Mouse (Mus musculus) intestine, embryonic 16.5 days (tissue): ENCODE data around the gene Dph2. TPM values are rescaled to one million over a fixed set of nuclear protein-coding genes. Genes with fewer than 3 reads are reported as not detected.

Experiments
- ATAC-seq: fragments of 200-750 bp; cut with Nextera tagmentation; 2 replicates; pipeline ENCODE4 v1.8.0; 2017; ENCODE audit warnings: moderate TSS enrichment, moderate library complexity
- H3K27ac ChIP-seq: fragments of 300-500 bp; sonication (generic); 2 replicates; pipeline ENCODE4 v1.5.1; 2014; ENCODE audit warnings: mild to moderate bottlenecking, low read length
- H3K27me3 ChIP-seq: fragments of 300-500 bp; sonication (generic); replicated peaks from 2 replicates; pipeline ENCODE4 v1.6.1; 2014; ENCODE audit warnings: low read length, control low read depth, mixed read lengths; ENCODE audit not compliant: control insufficient read depth, insufficient read depth
- H3K36me3 ChIP-seq: fragments of 300-500 bp; sonication (generic); 2 replicates; pipeline ENCODE4 v1.6.1; 2014; ENCODE audit warnings: low read length, control low read depth; ENCODE audit not compliant: control insufficient read depth, insufficient read depth
- H3K4me1 ChIP-seq: fragments of 300-500 bp; sonication (generic); 2 replicates; pipeline ENCODE4 v1.6.1; 2014; ENCODE audit warnings: low read length, control low read depth, mixed read lengths; ENCODE audit not compliant: control insufficient read depth, insufficient read depth
- H3K4me2 ChIP-seq: fragments of 300-500 bp; sonication (generic); 2 replicates; pipeline ENCODE4 v1.6.1; 2014; ENCODE audit warnings: low read depth, low read length, control low read depth
- H3K4me3 ChIP-seq: fragments of 300-500 bp; sonication (generic); 2 replicates; pipeline ENCODE4 v1.5.1; 2014; ENCODE audit warnings: mild to moderate bottlenecking, low read length
- H3K9ac ChIP-seq: fragments of 300-500 bp; sonication (generic); 2 replicates; pipeline ENCODE4 v1.6.1; 2014; ENCODE audit warnings: low read depth, low read length
- H3K9me3 ChIP-seq: fragments of 300-500 bp; sonication (generic); 2 replicates; pipeline ENCODE4 v1.6.1; 2016; ENCODE audit warnings: low read length, control low read depth; ENCODE audit not compliant: control insufficient read depth
- WGBS: fragments of 180-500 bp; shearing (Covaris S2); extraction: QIAGEN DNeasy Blood & Tissue Kit; methylation state at CpG from one replicate; pipeline ENCODE4 v1.1.7; 2014; 5-methylcytosine and 5-hydroxymethylcytosine counted together
- polyA plus RNA-seq: library from polyadenylated mRNA; unstranded; fragments of >200 nt; fragmentation: Nextera tagmentation; extraction: Ambion mirVana; gene quantifications from 2 replicates; pipeline ENCODE4 v1.2.1, GENCODE M21; 2015

Dph2 gene
- polyA plus RNA-seq, 1 experiment from 2014 or later: 19.4 TPM

DNA sequence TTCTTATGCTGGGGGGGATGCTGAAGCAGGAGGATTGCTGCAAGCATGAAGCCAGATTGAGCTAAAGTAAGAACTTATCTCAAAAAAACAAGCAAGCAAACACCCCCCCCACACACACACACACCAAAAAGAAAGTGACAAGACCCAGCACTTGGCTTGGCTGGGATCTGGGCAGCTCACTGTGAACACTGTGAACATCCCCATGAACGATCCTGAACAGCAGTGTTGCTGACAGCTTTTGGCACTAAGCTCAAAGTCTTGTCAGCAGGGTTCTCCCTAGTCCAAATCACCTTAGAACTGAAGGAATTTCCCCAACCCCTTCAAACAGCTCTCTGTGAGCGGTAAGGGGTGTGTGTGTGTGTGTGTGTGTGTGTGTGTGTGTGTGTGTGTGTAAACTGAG lies 31.6 kb upstream of the Dph2 start:
- Histone ChIP-seq H3K4me2 (no peak overlapping the region), H3K9me3 (no peaks in the 10 kb centered on the region), H3K36me3 (no peaks in the 10 kb centered on the region), H3K27me3 (peaks cover 31% of the 10 kb centered on the region), H3K4me3 (no peak overlapping the region), H3K9ac (no peak overlapping the region), H3K4me1 (peaks cover 22% of the 10 kb centered on the region), H3K27ac (no peak overlapping the region)
- WGBS: 46% methylated on average over 2 of the region's 2 CpGs
- ATAC-seq: no peak

GRCm38 (mm10) chr4:117921358-117921757 lies 29.5 kb upstream of the Dph2 start:
- ATAC-seq: no peak
- Histone ChIP-seq H3K9me3 (no peaks in the 10 kb centered on the region), H3K4me2 (no peak overlapping the region), H3K9ac (no peak overlapping the region), H3K4me1 (peaks cover 10% of the 10 kb centered on the region; the same call in 1 of the 2 replicates), H3K27ac (no peak overlapping the region), H3K4me3 (no peak overlapping the region), H3K27me3 (peaks cover 12% of the 10 kb centered on the region), H3K36me3 (no peaks in the 10 kb centered on the region)
- 88% methylated on average over 2 of the region's 2 CpGs for WGBS

DNA sequence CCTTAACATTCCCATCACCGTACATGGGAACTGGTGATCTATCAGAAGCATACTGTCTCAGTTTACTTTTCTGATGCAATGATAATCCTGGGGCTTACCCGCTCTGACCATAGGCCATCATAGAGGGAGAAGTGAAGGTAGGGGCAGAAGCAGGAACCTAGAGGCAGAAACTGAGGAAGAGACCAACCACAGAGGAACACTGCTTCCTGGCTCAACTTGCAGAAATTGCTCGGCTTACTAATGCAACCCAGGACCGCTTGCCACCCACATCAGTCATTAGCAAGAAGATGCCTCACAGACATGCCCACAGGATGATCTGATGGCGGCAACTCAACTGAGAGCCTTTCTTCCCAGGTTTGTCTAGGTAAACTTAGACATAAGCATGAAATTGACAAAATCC lies 26.9 kb upstream of the Dph2 start:
- H3K4me3 ChIP-seq: no peak overlapping the region
- no peak for ATAC-seq
- 69% methylated on average over 5 of the region's 5 CpGs for WGBS
- H3K36me3 ChIP-seq: no peaks in the 10 kb centered on the region
- no peaks in the 10 kb centered on the region for H3K27me3 ChIP-seq
- H3K27ac ChIP-seq: peak overlapping the region; percentile 21; the same call in 1 of the 2 replicates
- no peak overlapping the region for H3K9ac ChIP-seq
- H3K9me3 ChIP-seq: no peaks in the 10 kb centered on the region
- no peak overlapping the region for H3K4me2 ChIP-seq
- peaks cover 14% of the 10 kb centered on the region for H3K4me1 ChIP-seq

DNA sequence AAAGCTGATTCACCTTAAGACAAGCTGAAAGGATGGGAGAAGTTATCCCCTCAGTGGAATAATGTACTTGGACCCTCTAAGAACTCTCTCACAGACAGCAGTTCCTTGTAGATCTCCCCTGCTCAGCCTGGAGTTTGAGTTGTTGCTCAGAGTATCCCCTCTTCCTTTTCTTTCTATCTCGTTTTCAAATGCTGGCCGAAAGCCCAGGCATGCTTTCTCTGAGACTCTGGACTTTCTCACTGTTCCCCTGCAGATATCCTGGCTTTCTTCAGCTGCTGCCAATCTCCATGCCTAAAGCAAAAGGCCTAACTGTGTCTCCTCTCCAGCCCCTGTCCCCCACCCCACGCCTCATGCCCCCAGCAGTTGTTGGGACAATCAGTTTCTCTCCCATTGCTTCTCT lies 26.4 kb upstream of the Dph2 start:
- Histone ChIP-seq H3K9ac (no peak overlapping the region), H3K4me1 (peaks cover 19% of the 10 kb centered on the region), H3K9me3 (no peaks in the 10 kb centered on the region), H3K27ac (peak overlapping the region; percentile 69), H3K36me3 (no peaks in the 10 kb centered on the region), H3K4me3 (no peak overlapping the region), H3K27me3 (no peaks in the 10 kb centered on the region), H3K4me2 (no peak overlapping the region)
- 48% methylated on average over 3 of the region's 3 CpGs for WGBS
- no peak for ATAC-seq

DNA sequence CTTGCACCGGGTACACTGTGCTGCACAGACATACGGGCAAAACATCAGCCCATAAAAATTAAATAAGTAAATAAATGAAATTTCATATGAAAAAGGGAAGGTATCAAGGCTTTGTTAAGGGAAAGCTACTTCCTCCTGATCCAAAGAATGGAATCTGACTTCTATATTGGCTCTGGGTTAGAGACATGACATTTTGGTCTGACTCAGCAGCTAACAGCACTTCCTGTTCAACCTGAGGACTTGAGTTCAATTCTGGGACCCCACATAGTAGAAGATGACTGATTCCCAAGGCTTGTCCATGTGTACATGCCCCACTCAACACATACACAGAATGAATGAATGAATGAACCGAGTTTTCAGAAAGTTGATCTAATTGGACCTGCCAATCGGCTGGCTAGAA lies 26.0 kb upstream of the Dph2 start:
- WGBS: 82% methylated on average over 4 of the region's 4 CpGs
- no peak overlapping the region for H3K4me2 ChIP-seq
- peaks cover 23% of the 10 kb centered on the region for H3K4me1 ChIP-seq
- no peaks in the 10 kb centered on the region for H3K36me3 ChIP-seq
- H3K27ac ChIP-seq: peak overlapping the region; percentile 69
- H3K27me3 ChIP-seq: no peaks in the 10 kb centered on the region
- ATAC-seq: no peak
- H3K9me3 ChIP-seq: no peaks in the 10 kb centered on the region
- H3K9ac ChIP-seq: no peak overlapping the region
- H3K4me3 ChIP-seq: no peak overlapping the region

DNA sequence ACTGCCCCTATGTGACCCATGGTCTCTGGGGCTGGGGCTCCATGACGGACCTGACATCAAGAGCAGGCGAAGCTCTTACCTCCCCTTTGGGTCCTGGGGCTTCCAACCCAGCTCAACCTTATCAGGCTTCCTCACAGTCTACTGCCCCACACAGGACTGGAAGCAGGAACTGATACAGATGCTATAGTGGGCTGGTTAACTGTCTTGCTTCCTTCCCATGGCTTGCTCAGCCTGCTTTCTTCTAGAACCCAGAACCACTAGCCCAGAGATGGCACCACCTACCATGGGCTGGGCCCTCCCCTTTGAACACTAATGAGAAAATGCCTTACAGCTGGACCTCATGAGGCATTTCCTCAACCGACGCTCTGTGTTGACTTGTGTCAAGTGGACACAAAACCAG lies 25.6 kb upstream of the Dph2 start:
- no peak overlapping the region for H3K9ac ChIP-seq
- whole genome bisulfite sequencing: 76% methylated on average over 4 of the region's 4 CpGs
- H3K4me2 ChIP-seq: no peak overlapping the region
- no peak for ATAC-seq
- no peaks in the 10 kb centered on the region for H3K27me3 ChIP-seq
- peak overlapping the region; percentile 69; the same call in 1 of the 2 replicates for H3K27ac ChIP-seq
- H3K4me1 ChIP-seq: peaks cover 27% of the 10 kb centered on the region
- H3K4me3 ChIP-seq: no peak overlapping the region
- no peaks in the 10 kb centered on the region for H3K9me3 ChIP-seq
- H3K36me3 ChIP-seq: no peaks in the 10 kb centered on the region

GRCm38 (mm10) chr4:117916386-117916785 lies 24.6 kb upstream of the Dph2 start:
- Histone ChIP-seq H3K27ac (no peak overlapping the region), H3K9ac (no peak overlapping the region), H3K27me3 (no peaks in the 10 kb centered on the region), H3K4me3 (no peak overlapping the region), H3K4me2 (0 out of 2 replicates have a peak overlapping the region, but pooled peaks have one; percentile 75), H3K36me3 (0 out of 2 replicates have a peak, but pooled peaks cover 5% of the 10 kb centered on the region), H3K4me1 (peaks cover 27% of the 10 kb centered on the region), H3K9me3 (no peaks in the 10 kb centered on the region)
- WGBS: 64% methylated on average over 5 of the region's 5 CpGs
- ATAC-seq: no peak

GRCm38 (mm10) chr4:117915489-117916105 lies 23.8 kb upstream of the Dph2 start:
- H3K9me3 ChIP-seq: no peaks in the 10 kb centered on the region
- H3K27me3 ChIP-seq: no peaks in the 10 kb centered on the region
- H3K9ac ChIP-seq: peak overlapping the region; percentile 84
- WGBS: 5% methylated on average over 19 of the region's 19 CpGs
- H3K4me2 ChIP-seq: peak overlapping the region; percentile 75
- peak overlapping the region; percentile 81; the same call in 1 of the 2 replicates for H3K27ac ChIP-seq
- H3K4me1 ChIP-seq: peaks cover 27% of the 10 kb centered on the region
- ATAC-seq: no peak
- peak overlapping the region; percentile 73 for H3K4me3 ChIP-seq
- H3K36me3 ChIP-seq: 0 out of 2 replicates have a peak, but pooled peaks cover 5% of the 10 kb centered on the region

- WGBS: under 1% methylated on average over 61 of the region's 61 CpGs
- no peaks in the 10 kb centered on the region for H3K9me3 ChIP-seq
- H3K4me1 ChIP-seq: peaks cover 27% of the 10 kb centered on the region
These were observed 23.0 kb upstream of the Dph2 start, which contains the start of gene Ipo13 for GRCm38 (mm10) chr4:117914591-117915442. Gene Ipo13 (minus strand): TSS chr4:117914999.

More at GRCm38 (mm10) chr4:117914591-117915442, 23.0 kb upstream of the Dph2 start, which contains the start of gene Ipo13:
- Histone ChIP-seq H3K4me3 (peak within 1 kb of the TSS; percentile 73), H3K36me3 (0 out of 2 replicates have a peak, but pooled peaks cover 5% of the 10 kb centered on the region), H3K4me2 (peak within 1 kb of the TSS; percentile 99), H3K9ac (peak within 1 kb of the TSS; percentile 84), H3K27ac (peak within 1 kb of the TSS; percentile 81), H3K27me3 (no peaks in the 10 kb centered on the region)
- peak; percentile 95 for ATAC-seq
